Mouse (Mus musculus) embryonic facial prominence, embryonic 15.5 days (tissue): ENCODE measurements around the gene Emd. TPM values are rescaled to one million over a fixed set of nuclear protein-coding genes. Genes with fewer than 3 reads are reported as not detected.

Experiments used
- ATAC-seq: fragments of 200-750 bp; cut with Nextera tagmentation; 2 replicates; pipeline ENCODE4 v1.8.0; 2017; ENCODE audit warnings: low read depth, moderate TSS enrichment; ENCODE audit not compliant: insufficient number of reproducible peaks, low FRiP score, low TSS enrichment
- H3K27ac ChIP-seq: fragments of 300-500 bp; sonication (generic); replicated peaks from 2 replicates; pipeline ENCODE4 v1.5.1; 2015; ENCODE audit warnings: mild to moderate bottlenecking, inconsistent platforms
- H3K27me3 ChIP-seq: fragments of 300-500 bp; sonication (generic); 2 replicates; pipeline ENCODE4 v1.6.1; 2015; ENCODE audit warnings: inconsistent platforms
- H3K36me3 ChIP-seq: fragments of 300-500 bp; sonication (generic); 2 replicates; pipeline ENCODE4 v1.6.1; 2015; ENCODE audit warnings: mild to moderate bottlenecking, inconsistent platforms
- H3K4me1 ChIP-seq: fragments of 300-500 bp; sonication (generic); 2 replicates; pipeline ENCODE4 v1.6.1; 2015; ENCODE audit warnings: inconsistent platforms
- H3K4me2 ChIP-seq: fragments of 300-500 bp; sonication (generic); replicated peaks from 2 replicates; pipeline ENCODE4 v1.6.1; 2015; ENCODE audit warnings: mild to moderate bottlenecking, inconsistent platforms
- H3K4me3 ChIP-seq: fragments of 300-500 bp; sonication (generic); replicated peaks from 2 replicates; pipeline ENCODE4 v1.5.1; 2015; ENCODE audit warnings: mild to moderate bottlenecking, inconsistent platforms
- H3K9ac ChIP-seq: fragments of 300-500 bp; sonication (generic); 2 replicates; pipeline ENCODE4 v1.6.1; 2015; ENCODE audit warnings: inconsistent platforms
- H3K9me3 ChIP-seq: fragments of 300-500 bp; sonication (generic); replicated peaks from 2 replicates; pipeline ENCODE4 v1.6.1; 2016; ENCODE audit warnings: inconsistent platforms
- WGBS: fragments of 180-500 bp; shearing (Covaris S2); methylation state at CpG from one replicate; pipeline ENCODE4 v1.1.7; 2015; 5-methylcytosine and 5-hydroxymethylcytosine counted together
- polyA plus RNA-seq: library from polyadenylated mRNA; unstranded; fragments of >200 nt; fragmentation: Nextera tagmentation; extraction: Ambion mirVana; gene quantifications from 2 replicates; pipeline ENCODE4 v1.2.1, GENCODE M21; 2015

The Emd gene
- polyA plus RNA-seq, 1 experiment from 2014 or later: 28.8 TPM

DNA sequence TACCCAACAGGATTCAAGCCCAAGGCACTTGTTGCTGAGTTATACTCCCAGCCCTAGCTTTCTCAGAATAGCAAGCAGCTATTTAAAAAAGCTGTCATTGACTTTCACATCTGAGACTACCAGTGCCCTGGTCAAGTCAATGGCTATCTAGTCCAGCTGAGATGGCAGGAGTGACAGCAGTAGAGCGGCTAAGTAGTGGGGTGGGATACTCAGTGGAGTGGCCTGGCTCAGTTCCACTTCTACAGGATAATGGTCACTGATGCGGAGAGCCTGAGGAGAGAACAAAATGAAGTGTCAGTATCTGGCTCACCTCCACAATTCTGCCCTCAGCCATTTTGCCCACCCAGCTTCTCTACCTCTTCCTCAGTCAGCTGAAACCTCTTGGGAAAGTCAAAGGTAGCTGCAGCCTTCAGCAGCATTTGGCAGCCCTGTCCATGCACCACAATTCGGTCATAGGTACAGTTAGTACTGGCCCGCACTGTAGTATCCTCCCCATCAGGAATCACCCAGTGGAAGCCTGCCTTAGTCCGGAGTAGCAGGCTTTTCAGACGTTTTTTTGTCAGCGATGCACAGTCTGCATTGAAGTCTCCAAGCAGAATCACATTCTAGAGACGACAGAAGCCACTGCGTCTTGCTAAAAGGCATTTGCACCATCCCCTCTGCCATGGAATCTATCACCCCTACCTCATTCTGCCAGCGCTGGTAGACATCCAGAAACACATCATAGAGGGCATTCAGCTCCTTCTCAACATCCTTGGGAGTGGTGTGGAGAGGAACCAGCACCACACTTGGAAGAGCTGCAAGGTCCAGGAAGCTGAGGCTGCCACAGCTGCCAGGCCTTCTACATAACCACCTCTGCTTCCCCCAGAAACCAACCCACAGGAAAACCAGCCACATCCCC is 19.2 kb downstream of the Emd start:
- H3K4me3 ChIP-seq: no peak overlapping the region
- H3K9ac ChIP-seq: no peak overlapping the region
- no peaks in the 10 kb centered on the region for H3K9me3 ChIP-seq
- no peak overlapping the region for H3K4me2 ChIP-seq
- ATAC-seq: no peak
- H3K27me3 ChIP-seq: no peaks in the 10 kb centered on the region
- H3K36me3 ChIP-seq: 0 out of 2 replicates have a peak, but pooled peaks cover 5% of the 10 kb centered on the region
- 25% methylated on average over 10 of the region's 10 CpGs for WGBS
- H3K27ac ChIP-seq: peak overlapping the region; percentile 34; the same call in 1 of the 2 replicates
- H3K4me1 ChIP-seq: no peaks in the 10 kb centered on the region

- Histone ChIP-seq H3K36me3 (0 out of 2 replicates have a peak, but pooled peaks cover 5% of the 10 kb centered on the region), H3K27ac (no peak overlapping the region), H3K9ac (no peak overlapping the region), H3K4me3 (no peak overlapping the region), H3K4me2 (no peak overlapping the region), H3K9me3 (no peaks in the 10 kb centered on the region), H3K4me1 (0 out of 2 replicates have a peak, but pooled peaks cover 2% of the 10 kb centered on the region), H3K27me3 (no peaks in the 10 kb centered on the region)
- 73% methylated on average over 8 of the region's 8 CpGs for WGBS
- no peak for ATAC-seq
These were observed 23.4 kb downstream of the Emd start for GRCm38 (mm10) chrX:74277916-74278315.

DNA sequence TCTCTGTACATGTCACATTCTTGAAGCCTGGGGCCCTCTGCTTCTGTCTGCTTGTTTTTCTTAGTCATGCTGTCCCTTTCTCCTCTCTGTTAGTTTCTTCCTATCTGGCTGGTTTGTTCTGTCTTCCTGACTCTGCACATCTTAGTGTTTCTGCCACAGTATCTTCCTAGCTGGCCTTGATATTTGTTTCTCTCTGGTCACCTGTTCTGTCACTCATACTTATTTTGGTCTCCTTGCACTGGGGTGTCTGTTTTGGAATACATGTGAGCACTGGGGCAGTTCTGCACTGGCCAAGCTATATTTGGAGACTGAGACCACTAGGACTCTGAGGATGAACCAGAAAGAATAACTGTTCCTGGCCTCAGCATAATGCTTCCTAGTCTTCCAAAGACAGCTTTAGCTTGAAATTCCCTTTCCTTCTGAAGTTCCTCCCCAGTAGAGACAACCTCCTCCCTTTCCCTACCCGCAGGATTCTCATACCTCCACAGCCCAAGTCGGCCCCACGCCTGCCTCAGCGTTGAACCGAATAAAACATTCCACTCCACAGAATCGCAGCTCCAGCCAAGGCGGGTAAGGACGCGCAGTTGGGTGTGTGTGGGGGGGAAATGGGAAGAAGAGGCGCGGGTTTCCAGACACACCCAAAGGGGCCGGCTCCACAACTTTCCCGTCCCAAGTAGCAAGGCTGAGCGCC is 26.7 kb downstream of the Emd start:
- H3K36me3 ChIP-seq: no peaks in the 10 kb centered on the region
- H3K9ac ChIP-seq: no peak overlapping the region; the same call in 1 of the 2 replicates
- peak overlapping the region; percentile 91 for H3K27ac ChIP-seq
- H3K4me1 ChIP-seq: peaks cover 7% of the 10 kb centered on the region; the same call in 1 of the 2 replicates
- H3K4me2 ChIP-seq: peak overlapping the region; percentile 62
- peak overlapping the region; percentile 59 for H3K4me3 ChIP-seq
- H3K9me3 ChIP-seq: no peaks in the 10 kb centered on the region
- 11% methylated on average over 14 of the region's 14 CpGs for WGBS
- H3K27me3 ChIP-seq: no peaks in the 10 kb centered on the region
- ATAC-seq: peak; percentile 23; the same call in 1 of the 2 replicates

DNA sequence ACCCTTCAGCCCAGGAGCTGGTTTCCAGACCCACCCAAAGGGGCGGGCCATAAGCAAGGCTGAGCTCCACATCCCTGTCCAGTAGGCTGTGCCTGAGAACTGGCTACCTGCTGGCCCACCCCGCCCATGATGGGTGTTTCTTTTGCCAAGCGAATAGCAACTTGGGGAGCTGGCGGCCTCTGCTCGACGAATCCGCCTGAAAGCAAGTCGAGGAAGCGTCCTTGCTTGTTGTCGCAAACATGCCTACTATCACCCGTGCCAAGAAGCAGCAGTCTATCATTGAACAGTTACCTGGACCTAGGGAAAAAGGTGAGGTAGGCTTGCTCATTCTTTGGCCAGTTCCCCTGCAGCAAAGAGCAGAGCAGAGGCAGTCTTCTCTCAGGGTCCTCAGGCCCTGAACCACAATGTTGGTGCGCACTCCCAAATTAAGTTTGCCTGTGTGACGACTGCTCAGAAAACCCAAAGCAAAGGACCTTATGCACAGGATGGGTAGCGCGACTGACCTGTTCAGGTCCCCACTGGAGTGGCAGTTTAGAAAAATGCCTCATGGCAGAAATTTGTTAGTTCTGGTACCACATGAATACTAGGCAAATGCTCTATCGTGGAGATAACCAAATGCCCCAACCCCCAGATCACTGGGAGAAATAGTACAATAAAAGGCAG is 27.4 kb downstream of the Emd start, which contains the start of the genes Taz and Dnase1l1:
TSS of gene Taz (plus strand) at position 181 of the 663 bp plus-strand sequence.
TSS of gene Dnase1l1 (minus strand) at position 606 of the 663 bp plus-strand sequence.
- ATAC-seq: peak; percentile 91

GRCm38 (mm10) chrX:74282395-74283091 is 28.1 kb downstream of the Emd start:
- Histone ChIP-seq H3K27me3 (no peaks in the 10 kb centered on the region), H3K36me3 (no peaks in the 10 kb centered on the region), H3K27ac (peak overlapping the region; percentile 91), H3K4me2 (peak overlapping the region; percentile 62), H3K9me3 (no peaks in the 10 kb centered on the region), H3K4me3 (peak overlapping the region; percentile 59), H3K9ac (peak overlapping the region; percentile 57), H3K4me1 (peaks cover 7% of the 10 kb centered on the region; the same call in 1 of the 2 replicates)
- WGBS: 20% methylated on average over 39 of the region's 39 CpGs
- ATAC-seq: peak; percentile 76

More for the DNA sequence above, 27.4 kb downstream of the Emd start, which contains the start of the genes Taz and Dnase1l1:
- peak within 1 kb of the TSS; percentile 59 for H3K4me3 ChIP-seq
- peak within 1 kb of the TSS; percentile 57 for H3K9ac ChIP-seq
- H3K4me1 ChIP-seq: peaks cover 7% of the 10 kb centered on the region; the same call in 1 of the 2 replicates
- peak within 1 kb of the TSS; percentile 62 for H3K4me2 ChIP-seq
- H3K27me3 ChIP-seq: no peaks in the 10 kb centered on the region
- H3K36me3 ChIP-seq: no peaks in the 10 kb centered on the region
- whole genome bisulfite sequencing: 12% methylated on average over 16 of the region's 16 CpGs
- H3K27ac ChIP-seq: peak within 1 kb of the TSS; percentile 91
- H3K9me3 ChIP-seq: no peaks in the 10 kb centered on the region

DNA sequence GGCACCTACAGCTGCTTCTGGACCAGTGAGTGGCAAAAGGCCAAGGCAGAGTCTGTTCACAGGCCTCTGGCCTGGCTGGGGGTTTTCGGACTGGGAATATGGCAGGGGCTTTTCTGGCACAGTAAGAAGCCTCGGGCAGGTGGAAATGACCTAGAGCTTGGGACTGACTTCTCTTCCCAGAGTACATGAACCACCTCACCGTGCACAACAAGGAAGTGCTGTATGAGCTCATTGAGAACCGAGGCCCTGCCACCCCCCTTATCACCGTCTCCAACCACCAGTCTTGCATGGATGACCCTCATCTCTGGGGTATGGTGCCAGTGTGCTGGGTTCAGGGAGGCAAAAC is 28.6 kb downstream of the Emd start:
- Histone ChIP-seq H3K9me3 (no peaks in the 10 kb centered on the region), H3K4me3 (peak overlapping the region; percentile 59), H3K4me1 (peaks cover 7% of the 10 kb centered on the region; the same call in 1 of the 2 replicates), H3K36me3 (0 out of 2 replicates have a peak, but pooled peaks cover 3% of the 10 kb centered on the region), H3K9ac (peak overlapping the region; percentile 57), H3K27me3 (no peaks in the 10 kb centered on the region), H3K27ac (peak overlapping the region; percentile 91), H3K4me2 (peak overlapping the region; percentile 62)
- ATAC-seq: no peak
- 35% methylated on average over 5 of the region's 5 CpGs for WGBS

GRCm38 (mm10) chrX:74293431-74293830 is 38.9 kb downstream of the Emd start:
- Histone ChIP-seq H3K27me3 (no peaks in the 10 kb centered on the region), H3K36me3 (no peaks in the 10 kb centered on the region), H3K27ac (no peak overlapping the region), H3K9me3 (no peaks in the 10 kb centered on the region), H3K9ac (no peak overlapping the region), H3K4me1 (no peaks in the 10 kb centered on the region), H3K4me3 (no peak overlapping the region), H3K4me2 (no peak overlapping the region)
- no peak for ATAC-seq
- 83% methylated on average over 4 of the region's 4 CpGs for WGBS

DNA sequence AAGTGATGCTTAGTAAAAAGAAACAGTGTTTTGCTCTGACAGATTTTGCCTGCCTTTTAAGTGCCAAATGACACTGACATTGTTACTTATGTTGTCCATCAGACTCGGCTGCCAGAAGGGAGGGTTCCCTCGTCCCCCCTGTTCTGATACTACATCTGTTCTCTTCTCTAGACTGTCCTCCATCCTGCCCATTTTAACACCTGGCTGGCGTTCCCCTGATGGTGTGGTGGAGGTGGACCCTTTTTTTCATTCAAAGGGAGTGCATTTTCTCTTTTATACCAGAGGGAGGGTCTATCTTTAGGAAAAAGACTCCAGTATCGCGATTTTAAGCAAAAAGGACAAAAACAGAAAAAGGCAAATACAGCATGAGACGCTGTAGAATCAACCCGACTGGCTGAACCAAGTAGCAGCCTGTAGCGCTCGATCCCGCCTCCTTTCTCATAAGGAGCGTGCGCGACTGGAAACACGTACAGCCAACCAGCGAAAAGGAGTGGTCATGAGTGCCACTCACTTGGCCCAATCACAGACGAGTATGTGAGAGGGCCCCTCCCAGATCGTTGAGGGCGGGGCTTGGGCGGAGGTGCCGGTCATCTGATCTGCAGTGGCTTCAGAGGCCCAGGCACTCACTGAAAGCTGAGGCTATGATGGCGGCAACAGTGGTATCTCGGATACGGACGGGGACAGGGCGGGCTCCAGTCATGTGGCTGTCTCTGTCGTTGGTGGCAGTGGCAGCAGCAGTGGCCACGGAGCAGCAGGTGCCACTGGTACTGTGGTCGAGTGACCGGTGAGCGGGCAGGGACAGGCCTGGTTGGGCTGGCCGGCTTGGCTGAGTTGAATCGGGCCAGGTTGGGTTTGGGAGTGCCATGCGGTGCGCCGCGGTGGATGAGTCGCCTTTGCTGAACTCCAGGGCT is 42.3 kb downstream of the Emd start, which contains the start of gene Atp6ap1:
TSS of gene Atp6ap1 (plus strand) at position 560 of the 911 bp plus-strand sequence.
- H3K27me3 ChIP-seq: no peaks in the 10 kb centered on the region
- H3K4me1 ChIP-seq: no peaks in the 10 kb centered on the region
- H3K27ac ChIP-seq: peak within 1 kb of the TSS; percentile 68
- peaks cover 1% of the 10 kb centered on the region; the same call in 1 of the 2 replicates for H3K36me3 ChIP-seq
- no peaks in the 10 kb centered on the region for H3K9me3 ChIP-seq
- H3K4me3 ChIP-seq: peak within 1 kb of the TSS; percentile 63
- 17% methylated on average over 37 of the region's 37 CpGs for WGBS
- peak within 1 kb of the TSS; percentile 53 for H3K4me2 ChIP-seq
- peak; percentile 98 for ATAC-seq
- peak within 1 kb of the TSS; percentile 54 for H3K9ac ChIP-seq

- Histone ChIP-seq H3K27ac (no peak overlapping the region), H3K4me2 (no peak overlapping the region), H3K4me3 (no peak overlapping the region), H3K27me3 (no peaks in the 10 kb centered on the region), H3K4me1 (no peaks in the 10 kb centered on the region), H3K9ac (no peak overlapping the region), H3K36me3 (peaks cover 13% of the 10 kb centered on the region; the same call in 1 of the 2 replicates), H3K9me3 (no peaks in the 10 kb centered on the region)
- WGBS: 72% methylated on average over 1 of the region's 1 CpGs
- no peak for ATAC-seq
These were observed 43.9 kb downstream of the Emd start for GRCm38 (mm10) chrX:74298348-74298747.
